8 mouse cellular contexts compared by ENCODE assay signal in the genomic region with DNA sequence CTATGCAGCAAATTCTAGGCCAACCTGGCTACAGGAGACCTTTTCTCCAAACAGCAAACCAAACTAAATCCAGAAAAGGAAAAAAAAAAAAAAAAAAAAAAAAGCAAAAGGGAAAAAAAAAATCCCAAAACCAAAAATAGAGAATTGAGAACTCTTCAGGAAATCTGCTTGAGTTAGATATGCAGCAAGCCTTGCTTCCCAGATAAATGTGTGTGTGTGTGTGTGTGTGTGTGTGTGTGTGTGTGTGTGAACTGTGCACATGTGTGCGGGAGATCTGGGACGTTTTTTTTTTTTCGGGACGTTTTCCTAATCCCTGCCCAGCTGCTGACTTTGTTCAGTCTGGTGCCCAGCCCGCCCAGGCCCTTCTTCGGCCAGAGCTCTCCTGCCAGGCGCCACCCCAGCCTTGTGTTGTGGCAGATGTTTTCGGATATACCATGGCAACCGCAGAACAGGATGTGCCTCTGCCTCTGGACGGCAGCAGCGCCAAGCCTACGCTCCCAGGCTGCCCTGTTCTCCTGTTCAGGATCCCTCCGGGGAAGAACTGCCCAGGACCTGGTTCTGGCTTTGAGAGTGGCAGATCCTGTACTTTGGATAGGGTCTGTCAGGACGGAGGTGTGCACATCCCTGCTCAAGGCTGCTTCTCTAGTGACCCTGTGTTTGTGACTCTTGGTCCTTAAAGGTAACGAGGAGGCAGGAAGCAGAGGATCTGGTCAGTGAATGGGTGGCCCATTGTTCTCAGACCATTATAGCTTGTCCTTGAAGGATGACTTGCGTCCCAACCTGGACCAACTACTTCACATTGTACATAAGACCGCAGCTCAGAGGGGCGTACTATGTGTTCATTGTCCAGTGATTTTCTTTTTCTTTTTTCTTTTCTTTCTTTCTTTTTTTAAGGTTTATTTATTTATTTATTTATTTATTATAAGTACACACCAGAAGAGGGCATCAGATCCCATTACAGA. TPM values are rescaled to one million over a fixed set of nuclear protein-coding genes. Genes with fewer than 3 reads are reported as not detected.
A peak's percentile ranks its signal among the peaks of the same experiment; 100 is the strongest.
DNase-seq lines count a peak whose midpoint lies in the region; ATAC-seq lines count a peak whose summit lies in the region.

No protein-coding gene starts in this region.

- H3K36me3 ChIP-seq in liver, embryonic 13.5 days, result no peaks in the 10 kb centered on the region

- no peak overlapping the region for H3K9ac ChIP-seq in liver, embryonic 13.5 days

- H3K4me2 ChIP-seq in liver, embryonic 13.5 days, result peak overlapping the region; percentile 15; the same call in 1 of the 2 replicates

- 0 out of 2 replicates have a peak, but pooled peaks cover 4% of the 10 kb centered on the region for H3K4me1 ChIP-seq in brown adipose tissue, adult 24 weeks (ENCODE audit: control insufficient read depth, insufficient read depth, insufficient read length, low read length)
- peaks cover 40% of the 10 kb centered on the region for H3K4me1 ChIP-seq in liver, embryonic 13.5 days (replicated peaks)

- H3K9me3 ChIP-seq in liver, embryonic 13.5 days (replicated peaks), result no peaks in the 10 kb centered on the region

- intact Hi-C loops in left cerebral cortex, postnatal 14 days (cut with DNase I), result no loop called here
- intact Hi-C loops in gastrocnemius, postnatal 36 days (cut with DNase I), result loop anchor here (5.0 kb wide), 1 partner anchor 79 kb away; no protein-coding TSS in a partner anchor

- ATAC-seq in liver, embryonic 13.5 days (ENCODE audit: low read depth), result peak; percentile 24; the same call in 1 of the 2 replicates
- ATAC-seq in monocyte, adult 5-6 weeks (replicated peaks; ENCODE audit: insufficient number of reproducible peaks, low FRiP score, low TSS enrichment, poor library complexity, severe bottlenecking), result peak; percentile 69

- 18% methylated on average over 18 of the region's 18 CpGs for WGBS in liver, embryonic 13.5 days (ENCODE audit: insufficient replicate concordance)

- peak; percentile 37 to 57 for DNase-seq in left cerebral cortex, postnatal 14 days (ENCODE audit: low spot score in 2 of 2)
- no peak for DNase-seq in left cerebral cortex, adult 11 months (ENCODE audit: low spot score)
- DNase-seq in gastrocnemius, postnatal 36 days, result peak; percentile 60 to 67
- peak; percentile 56 for DNase-seq in induced T-regulatory cell, adult 2 months (ENCODE audit: low read depth)
- no peak for DNase-seq in liver, embryonic 13.5 days
- no peak for DNase-seq in spleen, postnatal 10 days (ENCODE audit: low spot score in 2 of 2)

- no peak overlapping the region for H3K4me3 ChIP-seq in brown adipose tissue, adult 24 weeks (ENCODE audit: insufficient read depth, low read depth, low read length)
- no peak overlapping the region for H3K4me3 ChIP-seq in liver, embryonic 13.5 days (replicated peaks)

- peak overlapping the region; percentile 90 for H3K27ac ChIP-seq in brown adipose tissue, adult 24 weeks (replicated peaks; ENCODE audit: low read depth, low read length)
- peak overlapping the region; percentile 40; the same call in 1 of the 2 replicates for H3K27ac ChIP-seq in liver, embryonic 13.5 days

- H3K27me3 ChIP-seq in liver, embryonic 13.5 days, result no peaks in the 10 kb centered on the region

RNA-seq across cellular contexts. Expression of a gene that starts 22.4 kb away (rescaled TPM):
- total RNA-seq in left cerebral cortex, postnatal 14 days (2021), result 100 to 1,000 TPM in 1 of 2 experiments, 10 to 100 TPM in 1; 97.7 to 102 TPM
- 12.6 and 19.9 TPM in 2 replicates for polyA plus RNA-seq in brown adipose tissue, adult 24 weeks (2012; ENCODE audit: insufficient read depth, insufficient read length, missing spikeins)
- total RNA-seq in gastrocnemius, postnatal 36 days (2021), result 10 to 100 TPM; 10.6 to 14.4 TPM
- 48.0 and 60.3 TPM in 2 replicates for polyA plus RNA-seq in liver, embryonic 13.5 days (2015; fragmentation: Nextera tagmentation; extraction: Ambion mirVana)
- total RNA-seq in monocyte, adult 5-6 weeks (2017), result 129 to 177 TPM (median 136 TPM) in 3 replicates

Comparison
In these comparisons a context has a peak if more than half of its experiments do, and no peak if none do; other contexts are left out.
1. DNase-seq: peak in left cerebral cortex, postnatal 14 days (2 of 2), gastrocnemius, postnatal 36 days (2 of 2) and induced T-regulatory cell, adult 2 months (single experiment); none in left cerebral cortex, adult 11 months (single experiment), liver, embryonic 13.5 days (single experiment) and spleen, postnatal 10 days (0 of 2).